Mouse (Mus musculus): ENCODE results near the gene Khdc1a. TPM values are rescaled to one million over a fixed set of nuclear protein-coding genes. Genes with fewer than 3 reads are reported as not detected.

Gene Khdc1a
- total RNA-seq, 2 experiments from 2014 or later, result not detected

Other genes starting within 250 kb of the Khdc1a start
- gene Tmem14a, start 131.1 kb upstream of the Khdc1a start, total RNA-seq (2021), result 1 to 10 TPM; 2.0 to 2.8 TPM
- gene Gsta3, start 109.1 kb upstream of the Khdc1a start, total RNA-seq (2021), result under 1 TPM in 1 of 2 experiments, not detected in 1; 0.61 TPM
- not detected for gene Khdc1c, start 18.7 kb downstream of the Khdc1a start, total RNA-seq (2021)
- gene Khdc1b, start 33.9 kb downstream of the Khdc1a start, total RNA-seq (2021), result not detected

All from gastrocnemius, postnatal 10 days (tissue).